Mouse (Mus musculus): ENCODE measurements around the gene Ttf2.

DNA sequence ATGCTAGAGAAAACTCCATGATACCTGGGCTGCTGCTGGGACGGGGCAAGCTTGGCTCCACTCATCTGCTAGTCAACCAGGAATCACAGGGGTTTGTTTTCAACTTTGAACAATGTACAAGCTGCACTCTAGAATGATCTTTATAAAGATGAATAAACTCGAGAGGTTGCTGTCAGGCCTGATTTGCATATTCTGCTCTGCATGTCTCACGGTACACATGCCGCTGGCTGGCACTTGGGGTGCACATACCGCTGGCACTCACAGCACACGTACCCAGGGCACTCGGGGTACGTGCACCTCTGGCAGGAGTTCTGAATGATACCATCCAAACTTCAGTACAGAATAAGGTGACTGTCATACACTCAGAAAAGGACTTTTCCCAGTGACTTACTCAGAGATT is 43.1 kb upstream of the Ttf2 start:
- no peak for TF ChIP-seq CTCF (conservative IDR thresholded peaks at IDR 0.05; ENCODE audit: insufficient read depth, insufficient read length, low read depth, low read length)
- no peak for TF ChIP-seq POLR2A (IDR thresholded peaks at IDR 0.05; ENCODE audit: low read depth, low read length)

Measured in kidney, adult 2 months (tissue).